Mouse (Mus musculus): ENCODE measurements around the gene Scfd2. TPM values are rescaled to one million over a fixed set of nuclear protein-coding genes. Genes with fewer than 3 reads are reported as not detected.

Scfd2 gene
- polyA plus RNA-seq, 1 experiment from 2014 or later = 19.7 TPM

DNA sequence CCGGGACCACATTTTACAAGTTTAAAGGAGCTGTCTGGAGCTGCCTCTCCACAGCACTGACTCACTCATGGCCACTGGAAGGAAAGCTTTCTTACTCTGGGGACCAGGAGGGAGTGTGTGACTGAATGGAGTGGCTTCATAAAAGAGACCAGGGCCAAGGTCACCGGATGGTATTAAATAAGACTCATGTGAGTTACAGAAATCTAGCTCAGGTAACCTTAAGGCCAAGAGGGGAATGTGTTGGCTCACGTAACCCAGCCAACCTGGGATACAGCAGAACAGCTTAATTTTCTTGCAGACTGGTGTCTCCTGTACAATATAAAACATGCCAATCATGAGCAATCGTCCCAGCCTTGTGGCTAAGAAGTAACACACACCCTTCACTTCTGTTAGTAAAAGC lies 267.0 kb downstream of the Scfd2 start:
- no peak for ATAC-seq (ENCODE audit: insufficient read depth, low FRiP score, low read depth)
- Histone ChIP-seq H3K4me3 (replicated peaks) (no peak overlapping the region), H3K4me2 (no peak overlapping the region), H3K9me3 (no peaks in the 10 kb centered on the region), H3K36me3 (no peaks in the 10 kb centered on the region), H3K4me1 (peaks cover 30% of the 10 kb centered on the region), H3K27me3 (replicated peaks) (no peaks in the 10 kb centered on the region), H3K27ac (no peak overlapping the region), H3K9ac (no peak overlapping the region)
- WGBS = 73% methylated on average over 4 of the region's 4 CpGs

GRCm38 (mm10) chr5:74261016-74261415 lies 270.5 kb downstream of the Scfd2 start:
- peak; percentile 28; the same call in 1 of the 2 replicates for ATAC-seq (ENCODE audit: insufficient read depth, low FRiP score, low read depth)
- Histone ChIP-seq H3K4me3 (replicated peaks) (no peak overlapping the region), H3K36me3 (no peaks in the 10 kb centered on the region), H3K27ac (peak overlapping the region; percentile 78), H3K9ac (no peak overlapping the region), H3K9me3 (no peaks in the 10 kb centered on the region), H3K27me3 (replicated peaks) (no peaks in the 10 kb centered on the region), H3K4me2 (no peak overlapping the region), H3K4me1 (peaks cover 21% of the 10 kb centered on the region)
- 49% methylated on average over 6 of the region's 6 CpGs for WGBS

GRCm38 (mm10) chr5:74260378-74260809 lies 271.2 kb downstream of the Scfd2 start:
- peak overlapping the region; percentile 78 for H3K27ac ChIP-seq
- no peaks in the 10 kb centered on the region for H3K36me3 ChIP-seq
- 14% methylated on average over 9 of the region's 9 CpGs for WGBS
- H3K27me3 ChIP-seq (replicated peaks) = no peaks in the 10 kb centered on the region
- H3K9me3 ChIP-seq = no peaks in the 10 kb centered on the region
- peak; percentile 61 for ATAC-seq (ENCODE audit: insufficient read depth, low FRiP score, low read depth)
- H3K9ac ChIP-seq = no peak overlapping the region
- peak overlapping the region; percentile 14; the same call in 1 of the 2 replicates for H3K4me2 ChIP-seq
- no peak overlapping the region for H3K4me3 ChIP-seq (replicated peaks)
- H3K4me1 ChIP-seq = peaks cover 15% of the 10 kb centered on the region

DNA sequence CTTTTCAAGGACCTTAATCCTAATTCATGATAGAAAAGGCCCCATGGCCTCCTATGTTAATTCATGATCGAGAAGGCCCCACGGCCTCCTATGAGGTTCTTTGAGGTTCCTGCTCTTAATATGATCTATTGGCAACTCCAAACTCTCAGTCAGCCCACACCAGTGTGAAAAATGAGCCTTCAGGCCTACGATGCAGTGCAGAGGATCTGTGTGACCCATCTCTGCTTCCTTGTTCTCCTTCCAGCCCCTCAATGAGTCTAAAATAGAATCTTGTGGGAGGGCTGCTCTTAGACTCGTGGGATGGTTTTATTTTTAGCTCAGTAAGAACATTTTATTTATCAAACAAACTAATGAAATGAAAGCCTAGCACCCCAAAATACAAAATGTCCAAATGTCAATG lies 274.9 kb downstream of the Scfd2 start:
- peaks cover 30% of the 10 kb centered on the region for H3K4me1 ChIP-seq
- H3K9ac ChIP-seq = no peak overlapping the region
- no peaks in the 10 kb centered on the region for H3K36me3 ChIP-seq
- no peaks in the 10 kb centered on the region for H3K9me3 ChIP-seq
- no peaks in the 10 kb centered on the region for H3K27me3 ChIP-seq (replicated peaks)
- no peak for ATAC-seq (ENCODE audit: insufficient read depth, low FRiP score, low read depth)
- H3K4me3 ChIP-seq (replicated peaks) = no peak overlapping the region
- no peak overlapping the region for H3K27ac ChIP-seq
- WGBS = 45% methylated on average over 4 of the region's 4 CpGs
- H3K4me2 ChIP-seq = no peak overlapping the region

- Histone ChIP-seq H3K27ac (no peak overlapping the region), H3K4me1 (peaks cover 35% of the 10 kb centered on the region), H3K36me3 (no peaks in the 10 kb centered on the region), H3K4me3 (replicated peaks) (no peak overlapping the region), H3K9me3 (no peaks in the 10 kb centered on the region), H3K27me3 (replicated peaks) (no peaks in the 10 kb centered on the region), H3K9ac (no peak overlapping the region), H3K4me2 (no peak overlapping the region)
- ATAC-seq (ENCODE audit: insufficient read depth, low FRiP score, low read depth) = no peak
- WGBS = 85% methylated on average over 1 of the region's 1 CpGs
Measured at GRCm38 (mm10) chr5:74254996-74255395, 276.6 kb downstream of the Scfd2 start.

DNA sequence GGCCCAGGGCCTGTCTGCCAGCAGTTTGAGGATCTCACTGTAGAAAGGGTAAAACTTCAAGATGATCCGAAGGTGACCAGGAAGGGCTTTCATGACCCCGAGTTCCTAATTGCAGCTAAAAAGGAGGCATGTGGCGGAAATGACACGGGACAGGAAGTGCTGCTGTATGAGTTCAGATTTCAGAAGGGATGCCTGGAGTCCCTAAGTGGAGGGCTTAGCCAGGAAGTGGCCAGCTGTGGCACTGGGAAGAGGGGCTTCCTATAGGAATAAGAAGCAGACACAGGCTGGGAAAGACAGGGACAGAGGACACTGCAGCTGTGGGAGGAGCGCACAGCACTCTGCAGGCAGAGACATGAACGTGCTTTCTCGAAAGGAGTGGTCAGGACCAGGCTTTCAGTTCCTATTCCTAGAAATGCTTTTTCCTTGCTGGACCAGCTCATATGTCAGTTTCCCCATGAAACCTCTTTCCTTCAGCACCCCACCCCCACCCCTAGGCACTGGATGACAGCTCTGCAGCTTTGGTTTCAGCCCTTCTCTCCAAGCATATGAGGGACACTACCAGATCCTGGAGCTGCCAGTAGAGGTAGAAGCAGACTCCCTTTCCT lies 277.7 kb downstream of the Scfd2 start:
- no peak overlapping the region for H3K4me2 ChIP-seq
- peak overlapping the region; percentile 26; the same call in 1 of the 2 replicates for H3K27ac ChIP-seq
- no peak overlapping the region for H3K9ac ChIP-seq
- 57% methylated on average over 7 of the region's 7 CpGs for WGBS
- no peak for ATAC-seq (ENCODE audit: insufficient read depth, low FRiP score, low read depth)
- H3K4me3 ChIP-seq (replicated peaks) = no peak overlapping the region
- peaks cover 39% of the 10 kb centered on the region for H3K4me1 ChIP-seq
- no peaks in the 10 kb centered on the region for H3K27me3 ChIP-seq (replicated peaks)
- H3K36me3 ChIP-seq = no peaks in the 10 kb centered on the region
- H3K9me3 ChIP-seq = no peaks in the 10 kb centered on the region

- peaks cover 39% of the 10 kb centered on the region for H3K4me1 ChIP-seq
- ATAC-seq (ENCODE audit: insufficient read depth, low FRiP score, low read depth) = no peak
- no peak overlapping the region for H3K4me3 ChIP-seq (replicated peaks)
- no peaks in the 10 kb centered on the region for H3K9me3 ChIP-seq
- H3K27me3 ChIP-seq (replicated peaks) = no peaks in the 10 kb centered on the region
- 76% methylated on average over 6 of the region's 6 CpGs for WGBS
- no peak overlapping the region for H3K4me2 ChIP-seq
- no peaks in the 10 kb centered on the region for H3K36me3 ChIP-seq
- peak overlapping the region; percentile 21; the same call in 1 of the 2 replicates for H3K27ac ChIP-seq
- no peak overlapping the region for H3K9ac ChIP-seq
Measured at GRCm38 (mm10) chr5:74252672-74253286, 278.8 kb downstream of the Scfd2 start.

- WGBS = 47% methylated on average over 2 of the region's 2 CpGs
- no peaks in the 10 kb centered on the region for H3K27me3 ChIP-seq (replicated peaks)
- peaks cover 43% of the 10 kb centered on the region for H3K4me1 ChIP-seq
- ATAC-seq (ENCODE audit: insufficient read depth, low FRiP score, low read depth) = peak; percentile 51; the same call in 1 of the 2 replicates
- H3K36me3 ChIP-seq = no peaks in the 10 kb centered on the region
- H3K27ac ChIP-seq = peak overlapping the region; percentile 11; the same call in 1 of the 2 replicates
- no peak overlapping the region for H3K9ac ChIP-seq
- H3K4me2 ChIP-seq = no peak overlapping the region
- no peaks in the 10 kb centered on the region for H3K9me3 ChIP-seq
- no peak overlapping the region for H3K4me3 ChIP-seq (replicated peaks)
Measured at GRCm38 (mm10) chr5:74250947-74251346, 280.6 kb downstream of the Scfd2 start.

DNA sequence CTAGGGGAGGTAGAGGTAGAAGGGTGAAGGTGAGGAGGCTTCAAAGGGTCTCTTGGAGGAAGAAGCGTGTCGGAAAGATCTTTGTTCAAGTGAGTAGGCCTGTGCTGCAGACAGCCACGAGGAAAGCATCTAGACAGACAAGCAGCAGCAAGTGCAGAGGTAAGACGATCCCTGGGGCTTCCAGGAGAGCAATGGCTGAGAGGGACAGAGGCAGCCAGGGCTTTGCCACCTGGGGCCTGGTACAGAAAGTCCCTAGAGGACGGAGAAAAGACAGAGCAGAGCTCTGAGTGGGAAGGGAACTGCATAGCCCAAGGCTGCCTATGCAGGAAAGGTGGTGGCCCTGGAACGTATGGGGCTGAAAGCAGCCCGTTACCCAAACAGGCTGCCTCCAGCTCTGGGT lies 281.3 kb downstream of the Scfd2 start:
- WGBS = 63% methylated on average over 7 of the region's 7 CpGs
- 0 out of 2 replicates have a peak overlapping the region, but pooled peaks have one; percentile 11 for H3K27ac ChIP-seq
- H3K36me3 ChIP-seq = no peaks in the 10 kb centered on the region
- peaks cover 43% of the 10 kb centered on the region for H3K4me1 ChIP-seq
- H3K27me3 ChIP-seq (replicated peaks) = no peaks in the 10 kb centered on the region
- no peaks in the 10 kb centered on the region for H3K9me3 ChIP-seq
- no peak overlapping the region for H3K4me3 ChIP-seq (replicated peaks)
- ATAC-seq (ENCODE audit: insufficient read depth, low FRiP score, low read depth) = no peak
- H3K4me2 ChIP-seq = no peak overlapping the region
- no peak overlapping the region for H3K9ac ChIP-seq

DNA sequence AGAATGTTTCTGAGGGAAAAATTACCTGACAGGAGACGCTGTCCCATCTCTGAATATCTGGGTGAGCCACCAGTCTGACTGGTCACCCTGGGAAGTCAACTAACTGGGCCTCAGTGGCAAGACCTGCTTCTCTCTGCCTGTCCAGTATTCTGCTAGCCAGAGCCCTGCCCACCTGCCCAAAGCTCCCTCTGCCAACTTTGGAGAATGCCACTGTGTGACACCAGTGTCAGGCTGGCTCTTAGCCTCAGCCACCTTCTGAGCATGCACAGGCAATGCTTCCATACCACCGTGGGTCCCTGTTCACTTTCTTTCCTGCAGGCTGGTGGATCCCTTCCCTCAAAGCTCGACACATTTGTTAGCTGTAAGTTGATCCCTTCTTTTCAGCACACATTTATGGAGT lies 281.8 kb downstream of the Scfd2 start:
- WGBS = 57% methylated on average over 3 of the region's 3 CpGs
- no peaks in the 10 kb centered on the region for H3K27me3 ChIP-seq (replicated peaks)
- peaks cover 43% of the 10 kb centered on the region for H3K4me1 ChIP-seq
- no peaks in the 10 kb centered on the region for H3K36me3 ChIP-seq
- H3K4me2 ChIP-seq = no peak overlapping the region
- H3K9me3 ChIP-seq = no peaks in the 10 kb centered on the region
- ATAC-seq (ENCODE audit: insufficient read depth, low FRiP score, low read depth) = no peak
- no peak overlapping the region for H3K27ac ChIP-seq
- H3K9ac ChIP-seq = no peak overlapping the region
- H3K4me3 ChIP-seq (replicated peaks) = no peak overlapping the region

DNA sequence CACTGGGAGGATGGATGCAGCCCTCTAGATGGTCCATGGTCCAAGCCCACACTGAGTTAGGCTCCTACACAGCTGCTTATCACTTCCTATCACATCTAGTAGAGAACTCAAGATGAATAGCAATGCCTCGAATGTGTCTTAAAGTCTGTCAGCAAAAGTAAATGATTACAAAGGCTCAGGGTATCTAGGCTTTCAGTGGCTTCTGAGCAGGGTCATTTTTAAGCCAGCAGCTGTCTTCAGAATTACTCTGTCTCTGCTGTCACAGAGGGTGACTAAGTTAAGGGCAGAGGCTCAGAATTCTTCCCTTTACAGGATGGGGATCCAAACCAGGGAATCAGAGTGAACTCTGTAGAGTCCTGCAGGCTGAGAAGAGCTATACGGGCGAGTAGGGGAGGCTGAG lies 284.6 kb downstream of the Scfd2 start:
- Histone ChIP-seq H3K4me1 (peaks cover 30% of the 10 kb centered on the region), H3K4me3 (replicated peaks) (no peak overlapping the region), H3K27ac (no peak overlapping the region), H3K27me3 (replicated peaks) (no peaks in the 10 kb centered on the region), H3K4me2 (no peak overlapping the region), H3K9ac (no peak overlapping the region), H3K9me3 (no peaks in the 10 kb centered on the region), H3K36me3 (no peaks in the 10 kb centered on the region)
- no peak for ATAC-seq (ENCODE audit: insufficient read depth, low FRiP score, low read depth)
- 59% methylated on average over 3 of the region's 3 CpGs for WGBS

DNA sequence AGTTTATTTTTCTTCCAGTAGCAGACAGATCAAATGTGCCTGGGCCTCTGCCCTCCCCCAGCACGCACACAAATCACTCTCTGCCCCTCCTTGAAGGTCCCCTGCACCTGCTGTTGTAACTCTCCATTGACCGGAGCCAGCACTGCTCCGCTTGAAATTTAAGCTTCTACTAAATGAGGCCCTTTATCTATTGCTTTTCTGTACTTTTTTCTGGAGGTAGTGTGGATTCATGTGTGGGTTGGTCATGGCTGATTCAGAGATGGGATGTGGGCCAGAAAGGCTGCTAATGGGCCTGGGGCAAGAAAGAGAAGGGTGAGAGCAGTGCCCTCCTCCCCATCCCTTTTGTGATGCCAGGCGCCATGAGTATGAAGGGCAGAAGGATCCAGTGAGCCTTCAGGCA lies 285.1 kb downstream of the Scfd2 start:
- Histone ChIP-seq H3K4me2 (no peak overlapping the region), H3K9ac (no peak overlapping the region), H3K27me3 (replicated peaks) (no peaks in the 10 kb centered on the region), H3K4me1 (peaks cover 29% of the 10 kb centered on the region), H3K27ac (no peak overlapping the region), H3K36me3 (no peaks in the 10 kb centered on the region), H3K9me3 (no peaks in the 10 kb centered on the region), H3K4me3 (replicated peaks) (no peak overlapping the region)
- no peak for ATAC-seq (ENCODE audit: insufficient read depth, low FRiP score, low read depth)
- WGBS = 51% methylated on average over 4 of the region's 4 CpGs

Measured in stomach, embryonic 15.5 days (tissue).